Mouse (Mus musculus) myocyte (in vitro differentiated cells): ENCODE data around the gene Mid2.

ENCODE experiments used
- MAX ChIP-seq: IDR thresholded peaks from one replicate; pipeline ENCODE4 v1.6.1; 2011; ENCODE audit warnings: low read depth, mild to moderate bottlenecking, control low read depth
- MYOD1 ChIP-seq, 3 experiments: IDR thresholded peaks; one replicate each; pipeline ENCODE4 v1.6.1; 2011; ENCODE audit warnings: control low read depth in 2 of 3, low read depth in 2 of 3, mild to moderate bottlenecking in 2 of 3, moderate library complexity in 1 of 3; ENCODE audit not compliant: insufficient read length in 2 of 3, control insufficient read depth in 1 of 3
- POLR2A ChIP-seq: IDR thresholded peaks from one replicate; pipeline ENCODE4 v1.6.1; 2011; ENCODE audit warnings: low read depth, mild to moderate bottlenecking, control low read depth, moderate library complexity; ENCODE audit not compliant: insufficient read length
- TCF3 ChIP-seq: IDR thresholded peaks from one replicate; pipeline ENCODE4 v1.6.1; 2011; ENCODE audit warnings: low read depth, control low read depth; ENCODE audit not compliant: insufficient read length

DNA sequence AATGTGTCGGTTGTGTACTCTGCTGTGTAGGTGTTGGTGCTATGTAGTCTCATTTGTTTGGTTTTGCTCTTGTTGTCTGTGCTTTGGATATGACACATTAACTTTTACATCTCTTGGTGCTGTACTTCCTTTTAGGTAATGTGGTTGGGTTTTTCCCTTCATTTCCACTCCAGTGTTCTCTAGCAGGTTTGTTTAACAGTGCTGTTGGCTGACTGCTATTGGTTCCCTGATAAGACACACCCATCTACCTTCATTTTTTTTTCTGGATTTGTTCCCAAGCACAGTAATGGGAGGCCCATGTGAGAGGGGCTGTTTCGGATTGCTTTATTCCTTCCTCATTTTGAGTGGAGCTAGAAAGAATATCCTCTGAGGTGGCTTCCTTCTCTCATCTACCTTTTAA lies 883 bp upstream of the Mid2 start:
- no peak for TF ChIP-seq MYOD1 (IDR thresholded peaks at IDR 0.05; ENCODE audit: control insufficient read depth in 1 of 3, insufficient read length in 2 of 3, low read depth in 2 of 3)
- TF ChIP-seq POLR2A, result no peak
- no peak for TF ChIP-seq TCF3
- no peak for TF ChIP-seq MAX
